Mouse (Mus musculus) small intestine, adult 2 months (tissue): Measurements from ENCODE around the gene Ttc29.

ENCODE experiments used
- CTCF ChIP-seq: fragments of 200-500 bp; IDR thresholded peaks from 2 replicates; pipeline ENCODE4 v1.5.1; 2012; ENCODE audit warnings: low read depth, mild to moderate bottlenecking, control low read depth, inconsistent platforms, low read length, moderate library complexity, mixed read lengths; ENCODE audit not compliant: insufficient replicate concordance, insufficient read length; ENCODE audit errors: extremely low read depth
- POLR2A ChIP-seq: fragments of 200-500 bp; IDR thresholded peaks from 2 replicates; pipeline ENCODE4 v1.6.1; 2012; ENCODE audit warnings: low read depth, mild to moderate bottlenecking, control low read depth, inconsistent platforms, low read length, moderate library complexity

DNA sequence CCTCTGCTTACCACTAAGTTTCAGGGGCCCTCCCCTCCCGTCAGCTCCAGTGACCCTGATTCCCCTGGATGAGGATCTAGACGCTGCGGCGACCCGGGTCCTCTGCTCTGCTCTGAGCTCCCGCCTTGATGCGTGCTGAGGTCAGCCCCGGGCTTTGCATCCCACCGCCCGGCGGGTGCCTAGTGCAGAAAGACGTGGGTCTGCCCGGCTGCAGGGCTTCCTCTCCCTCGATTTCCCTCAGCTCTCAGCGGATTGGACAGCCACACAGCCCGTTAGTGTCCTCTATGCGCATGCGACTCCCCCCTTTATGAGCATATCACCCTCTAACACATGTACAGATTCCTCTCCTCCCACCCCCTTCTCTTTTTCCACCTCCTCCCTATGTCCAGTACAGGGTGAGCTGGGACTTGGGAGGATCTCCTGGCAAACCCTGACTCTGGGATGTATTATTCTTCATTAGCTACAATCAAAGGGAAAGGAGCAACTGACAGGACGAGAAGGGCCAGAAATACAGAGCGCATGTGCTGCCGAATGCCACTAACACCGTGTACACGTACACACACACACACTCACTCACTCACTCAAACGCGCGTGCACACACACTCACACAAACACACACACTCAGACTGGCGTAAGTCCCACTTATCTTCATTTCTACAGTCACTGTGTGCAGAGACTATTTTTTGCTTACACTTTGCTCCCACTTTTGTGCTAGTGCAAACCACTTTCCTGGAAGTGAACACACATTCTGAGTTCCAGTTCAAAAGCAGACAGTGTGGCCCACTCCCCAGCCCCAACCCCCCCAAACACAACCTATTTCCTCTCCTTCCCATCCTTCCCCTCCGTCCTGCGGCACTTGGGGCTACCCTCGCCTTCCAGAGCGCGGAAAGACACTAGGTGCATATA, 224.3 kb downstream of the Ttc29 start:
- no peak for TF ChIP-seq CTCF
- TF ChIP-seq POLR2A, result no peak
